Mouse (Mus musculus): ENCODE measurements at regions not wholly inside any gene's neighbourhood (a gene's known extent, or its start where the extent isn't known, plus 50 kb on each side); places are given as distances from the start of the nearest gene placed in this dataset.

DNA sequence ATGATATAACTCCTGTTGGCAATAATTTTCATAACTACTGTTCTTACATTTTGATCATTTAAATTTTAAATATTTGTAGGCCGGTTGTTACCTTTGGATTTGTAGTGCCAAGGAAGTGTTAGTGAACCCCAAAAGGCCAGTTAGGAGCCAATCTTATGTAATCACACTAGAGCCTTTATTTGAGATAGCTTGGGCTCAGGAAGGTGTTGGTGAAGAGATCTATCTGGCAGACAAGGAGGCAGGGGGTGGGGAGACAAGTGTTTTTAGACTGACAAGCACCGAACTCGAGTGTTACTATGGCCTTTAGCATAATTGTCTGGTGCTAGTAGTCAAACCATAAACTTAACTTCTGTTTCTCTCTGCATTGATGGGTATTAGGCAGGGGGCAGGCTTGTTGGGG is 198.0 kb upstream of the Sema3a start:
- Histone ChIP-seq H3K27ac (replicated peaks) (no peak overlapping the region), H3K4me3 (no peak overlapping the region), H3K9ac (no peak overlapping the region), H3K9me3 (no peaks in the 10 kb centered on the region), H3K4me1 (replicated peaks) (no peaks in the 10 kb centered on the region), H3K36me3 (no peaks in the 10 kb centered on the region), H3K4me2 (no peak overlapping the region), H3K27me3 (no peaks in the 10 kb centered on the region)
- no peak for ATAC-seq (ENCODE audit: low FRiP score, low read depth)
- WGBS = 89% methylated on average over 3 of the region's 3 CpGs

DNA sequence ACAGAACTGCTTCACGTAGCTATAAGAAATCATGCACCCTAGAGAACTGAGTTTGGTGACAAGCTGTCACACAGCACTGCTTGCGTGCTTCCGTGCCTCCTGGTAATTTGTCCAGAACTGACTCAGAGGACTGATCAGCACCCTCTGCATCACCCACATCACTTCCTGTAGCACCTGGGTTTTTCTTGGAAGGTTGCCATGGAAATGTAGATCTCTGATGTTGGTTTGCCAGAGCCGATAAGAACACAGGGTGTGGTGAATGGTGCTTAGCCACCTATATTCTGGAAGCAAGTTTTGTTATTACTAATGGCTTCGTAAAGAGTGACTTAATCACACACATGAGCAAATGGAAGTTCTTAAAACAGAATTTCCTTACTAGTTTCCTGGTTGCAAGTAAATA is 188.2 kb upstream of the Sema3a start:
- Histone ChIP-seq H3K27ac (replicated peaks) (no peak overlapping the region), H3K9ac (no peak overlapping the region), H3K27me3 (no peaks in the 10 kb centered on the region), H3K4me3 (no peak overlapping the region), H3K4me1 (replicated peaks) (no peaks in the 10 kb centered on the region), H3K9me3 (no peaks in the 10 kb centered on the region), H3K36me3 (no peaks in the 10 kb centered on the region), H3K4me2 (no peak overlapping the region)
- 67% methylated on average over 5 of the region's 5 CpGs for WGBS
- 0 out of 2 replicates have a peak, but pooled peaks have one; percentile 30 for ATAC-seq (ENCODE audit: low FRiP score, low read depth)

DNA sequence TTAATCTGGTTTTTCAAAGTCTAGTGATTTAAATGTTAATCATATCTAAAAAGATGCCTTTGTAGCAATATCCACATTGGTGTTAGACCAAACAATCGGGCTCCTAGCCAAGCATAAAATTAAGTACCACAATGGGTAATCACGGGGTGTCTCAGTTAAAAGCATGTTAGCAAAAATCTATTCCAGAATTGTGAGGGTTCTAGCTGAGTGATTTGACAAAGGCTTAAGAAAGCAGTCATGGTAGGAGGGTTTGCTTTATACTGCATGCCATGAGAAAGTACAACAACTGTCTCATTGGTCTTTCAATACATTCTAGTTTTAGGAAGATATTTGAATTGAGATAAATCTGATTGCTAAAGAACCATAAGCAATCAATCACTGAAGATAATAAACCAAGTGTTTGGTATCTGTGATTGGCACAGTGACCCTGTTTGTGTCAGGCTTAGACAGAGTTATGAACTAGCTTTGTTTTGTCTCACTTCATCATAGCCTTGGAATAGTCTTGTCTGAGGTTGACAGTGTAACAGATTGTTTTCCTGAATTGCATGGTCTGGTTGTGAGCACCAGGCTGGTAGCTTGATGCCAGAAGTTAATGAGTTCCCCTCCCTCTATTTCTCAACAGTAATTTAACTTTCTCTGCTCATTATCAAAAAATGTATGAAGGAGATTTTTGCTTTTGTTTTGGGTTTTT is 186.9 kb upstream of the Sema3a start:
- ATAC-seq (ENCODE audit: low FRiP score, low read depth) = 0 out of 2 replicates have a peak, but pooled peaks have one; percentile 38
- Histone ChIP-seq H3K27ac (replicated peaks) (no peak overlapping the region), H3K36me3 (no peaks in the 10 kb centered on the region), H3K9me3 (no peaks in the 10 kb centered on the region), H3K4me2 (no peak overlapping the region), H3K9ac (no peak overlapping the region), H3K4me3 (no peak overlapping the region), H3K27me3 (no peaks in the 10 kb centered on the region), H3K4me1 (replicated peaks) (no peaks in the 10 kb centered on the region)
- 37% methylated on average over 2 of the region's 2 CpGs for WGBS

DNA sequence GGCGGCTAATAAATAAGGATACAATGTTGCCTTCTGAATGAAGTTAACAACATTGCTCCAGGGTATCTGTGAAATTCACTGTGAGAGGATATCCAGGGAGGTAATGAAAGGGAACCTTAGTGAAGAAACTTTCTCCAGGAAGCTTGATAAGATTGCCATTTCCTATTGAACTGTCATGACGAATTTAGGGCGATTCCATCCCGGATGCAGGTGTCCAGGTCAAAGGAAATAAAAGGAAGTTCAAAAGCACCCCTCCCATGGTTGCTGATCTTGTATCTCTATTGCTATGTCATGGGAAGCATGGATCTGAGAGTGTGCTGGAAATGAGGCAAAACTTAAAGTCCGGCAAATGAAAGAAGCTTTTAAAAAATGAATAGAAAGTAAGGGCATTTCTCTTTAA is 180.7 kb upstream of the Sema3a start:
- H3K4me1 ChIP-seq (replicated peaks) = no peaks in the 10 kb centered on the region
- H3K36me3 ChIP-seq = no peaks in the 10 kb centered on the region
- H3K27me3 ChIP-seq = no peaks in the 10 kb centered on the region
- no peak overlapping the region for H3K4me3 ChIP-seq
- ATAC-seq (ENCODE audit: low FRiP score, low read depth) = no peak
- WGBS = 75% methylated on average over 5 of the region's 5 CpGs
- H3K9ac ChIP-seq = no peak overlapping the region
- no peak overlapping the region for H3K4me2 ChIP-seq
- H3K27ac ChIP-seq (replicated peaks) = no peak overlapping the region
- no peaks in the 10 kb centered on the region for H3K9me3 ChIP-seq

DNA sequence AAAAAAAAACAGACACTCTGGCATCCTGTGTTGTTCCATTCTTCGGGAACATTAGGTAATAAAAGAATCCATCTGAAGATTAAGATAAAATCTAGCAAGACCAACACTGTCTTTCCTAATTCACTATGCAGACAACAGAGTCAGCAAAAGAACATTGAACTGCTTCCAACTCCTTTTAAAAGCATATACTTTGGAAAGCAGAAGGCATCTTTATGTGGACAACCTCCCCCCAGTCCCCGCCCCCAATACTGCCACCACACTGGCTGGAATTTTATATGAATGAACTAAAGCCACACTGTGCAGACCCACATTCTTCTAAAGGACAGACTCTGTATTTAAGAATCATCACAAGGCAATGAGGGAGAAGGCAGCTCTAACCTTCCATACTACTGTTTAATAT is 176.7 kb upstream of the Sema3a start:
- WGBS = 83% methylated on average over 2 of the region's 2 CpGs
- H3K9ac ChIP-seq = no peak overlapping the region
- no peak for ATAC-seq (ENCODE audit: low FRiP score, low read depth)

DNA sequence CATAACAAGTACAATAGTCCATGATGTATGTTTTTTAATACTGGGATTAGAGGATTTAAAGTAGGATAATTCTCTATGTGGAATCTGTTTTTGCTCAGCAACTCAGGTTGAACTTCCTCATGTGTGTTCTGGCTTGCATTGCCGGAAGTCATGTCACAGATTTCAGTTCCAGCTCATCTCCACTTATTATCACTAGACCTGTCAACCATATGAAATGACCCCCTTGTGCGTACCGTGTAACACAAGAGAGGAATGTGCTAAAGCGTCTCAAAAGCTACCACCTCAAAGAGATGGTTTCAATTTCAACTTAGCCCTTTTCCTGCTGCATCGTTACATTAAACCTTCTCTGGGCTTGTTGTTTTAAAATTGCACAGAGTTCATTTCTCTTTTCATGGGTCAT is 154.2 kb upstream of the Sema3a start:
- WGBS = 32% methylated on average over 5 of the region's 5 CpGs
- no peak overlapping the region for H3K27ac ChIP-seq (replicated peaks)
- no peak for ATAC-seq (ENCODE audit: low FRiP score, low read depth)

More for the DNA sequence above, 176.7 kb upstream of the Sema3a start:
- Histone ChIP-seq H3K27ac (replicated peaks) (no peak overlapping the region), H3K4me3 (no peak overlapping the region), H3K4me1 (replicated peaks) (no peaks in the 10 kb centered on the region), H3K36me3 (no peaks in the 10 kb centered on the region), H3K4me2 (no peak overlapping the region), H3K27me3 (no peaks in the 10 kb centered on the region), H3K9me3 (no peaks in the 10 kb centered on the region)

DNA sequence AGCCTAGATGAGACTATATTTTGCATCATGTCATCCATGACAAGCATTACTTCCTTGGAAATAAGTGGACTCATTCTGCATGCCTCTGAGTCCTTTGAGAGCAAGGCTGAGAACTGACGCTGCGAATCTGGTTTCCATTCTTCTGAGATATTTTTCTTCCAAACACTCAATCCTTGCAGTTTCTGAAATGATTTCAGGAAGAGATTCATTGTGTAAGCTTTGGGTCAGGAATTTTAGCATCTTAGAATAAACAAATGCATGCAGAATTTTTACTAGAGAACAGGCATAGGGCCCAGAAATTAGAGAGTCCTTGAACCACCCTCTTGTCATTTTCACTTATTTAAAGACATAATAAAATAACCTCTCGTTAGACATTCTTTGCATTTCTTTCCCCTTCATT is 151.5 kb upstream of the Sema3a start:
- Histone ChIP-seq H3K4me1 (replicated peaks) (no peaks in the 10 kb centered on the region), H3K4me3 (no peak overlapping the region), H3K4me2 (no peak overlapping the region), H3K9ac (no peak overlapping the region), H3K27ac (replicated peaks) (no peak overlapping the region), H3K9me3 (no peaks in the 10 kb centered on the region), H3K27me3 (no peaks in the 10 kb centered on the region), H3K36me3 (no peaks in the 10 kb centered on the region)
- WGBS = 83% methylated on average over 3 of the region's 3 CpGs
- ATAC-seq (ENCODE audit: low FRiP score, low read depth) = no peak

More for the DNA sequence above, 154.2 kb upstream of the Sema3a start:
- Histone ChIP-seq H3K27me3 (no peaks in the 10 kb centered on the region), H3K9me3 (no peaks in the 10 kb centered on the region), H3K4me1 (replicated peaks) (no peaks in the 10 kb centered on the region), H3K4me3 (no peak overlapping the region), H3K9ac (no peak overlapping the region), H3K4me2 (no peak overlapping the region), H3K36me3 (no peaks in the 10 kb centered on the region)

DNA sequence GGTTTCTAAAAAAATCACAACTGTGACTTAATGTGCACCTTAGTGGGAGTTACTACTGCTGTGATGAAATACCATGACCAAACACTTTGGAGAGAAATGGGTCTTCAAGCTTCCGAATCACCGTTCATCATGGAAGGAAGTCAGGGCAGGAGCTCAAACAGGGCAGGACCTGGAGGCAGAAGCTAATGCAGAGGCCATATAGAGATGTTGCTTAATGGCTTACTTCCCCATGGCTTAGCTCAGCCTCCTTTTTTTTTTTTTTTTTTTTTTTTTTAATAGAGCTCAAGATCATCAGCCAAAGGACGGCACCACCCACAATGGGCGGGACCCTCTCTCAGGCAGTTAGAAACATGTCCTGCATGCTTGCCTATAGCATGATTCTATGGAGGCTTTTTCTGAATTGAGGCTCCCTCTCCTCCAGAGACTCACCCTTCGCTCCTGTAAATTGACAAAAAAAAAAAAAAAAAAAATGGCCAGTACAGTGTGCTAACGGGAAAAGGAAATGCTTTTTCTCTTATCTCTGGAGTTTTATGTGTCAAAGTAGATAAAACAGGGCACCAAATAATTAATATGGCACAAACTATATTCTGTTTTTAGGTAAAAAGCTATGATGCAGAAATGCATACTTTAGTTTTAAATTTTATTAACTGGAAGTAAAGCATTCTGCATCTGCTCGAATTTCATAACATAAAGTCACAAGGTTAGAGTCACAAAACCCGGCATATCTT is 149.0 kb upstream of the Sema3a start:
- 85% methylated on average over 8 of the region's 8 CpGs for WGBS
- Histone ChIP-seq H3K4me3 (no peak overlapping the region), H3K9me3 (no peaks in the 10 kb centered on the region), H3K9ac (no peak overlapping the region), H3K36me3 (no peaks in the 10 kb centered on the region), H3K27ac (replicated peaks) (no peak overlapping the region), H3K27me3 (no peaks in the 10 kb centered on the region), H3K4me1 (replicated peaks) (no peaks in the 10 kb centered on the region), H3K4me2 (no peak overlapping the region)
- ATAC-seq (ENCODE audit: low FRiP score, low read depth) = no peak

DNA sequence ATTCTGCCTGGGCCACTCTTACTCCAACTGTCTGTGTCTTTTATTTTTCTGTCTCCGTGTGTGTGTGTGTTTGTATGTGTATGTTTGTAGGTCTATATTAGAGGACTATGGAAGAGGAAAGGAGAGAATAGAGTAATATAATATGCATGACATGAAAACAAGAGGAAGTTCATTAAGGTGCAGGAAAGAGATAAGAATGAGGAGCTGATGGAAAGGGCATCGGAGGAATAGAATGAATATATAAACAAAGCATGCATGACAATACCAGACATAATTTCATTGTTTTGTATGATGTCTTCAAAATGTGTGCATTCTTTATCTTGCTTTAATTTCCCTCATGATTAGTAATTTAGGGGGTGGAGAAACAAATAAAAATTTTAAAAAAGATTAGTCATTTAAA is 147.3 kb upstream of the Sema3a start:
- no peak overlapping the region for H3K27ac ChIP-seq (replicated peaks)
- no peaks in the 10 kb centered on the region for H3K9me3 ChIP-seq
- H3K27me3 ChIP-seq = no peaks in the 10 kb centered on the region
- no peak overlapping the region for H3K4me3 ChIP-seq
- no peak for ATAC-seq (ENCODE audit: low FRiP score, low read depth)
- no peak overlapping the region for H3K4me2 ChIP-seq
- no peaks in the 10 kb centered on the region for H3K4me1 ChIP-seq (replicated peaks)
- WGBS = 82% methylated on average over 2 of the region's 2 CpGs
- no peaks in the 10 kb centered on the region for H3K36me3 ChIP-seq
- H3K9ac ChIP-seq = no peak overlapping the region

DNA sequence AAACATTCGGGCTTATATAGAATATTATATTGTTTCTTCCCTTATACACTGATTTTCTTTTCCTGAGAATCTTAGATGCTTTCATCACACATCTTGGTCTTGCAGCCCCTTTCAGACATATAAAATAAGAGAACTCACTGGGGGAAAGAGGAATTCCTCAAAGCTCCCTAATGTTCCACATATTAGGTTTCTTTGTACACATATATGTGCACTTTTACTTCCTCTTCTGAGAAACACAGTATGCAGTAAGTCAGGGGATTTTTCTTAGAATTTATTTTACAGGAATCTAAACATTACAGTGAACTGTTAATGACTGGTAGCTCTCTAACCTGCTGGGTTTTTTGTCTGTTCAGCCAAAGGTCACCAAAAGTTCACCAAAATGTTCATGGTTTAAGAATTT is 131.4 kb upstream of the Sema3a start:
- ATAC-seq (ENCODE audit: low FRiP score, low read depth) = no peak
- WGBS = 88% methylated on average over 1 of the region's 1 CpGs

DNA sequence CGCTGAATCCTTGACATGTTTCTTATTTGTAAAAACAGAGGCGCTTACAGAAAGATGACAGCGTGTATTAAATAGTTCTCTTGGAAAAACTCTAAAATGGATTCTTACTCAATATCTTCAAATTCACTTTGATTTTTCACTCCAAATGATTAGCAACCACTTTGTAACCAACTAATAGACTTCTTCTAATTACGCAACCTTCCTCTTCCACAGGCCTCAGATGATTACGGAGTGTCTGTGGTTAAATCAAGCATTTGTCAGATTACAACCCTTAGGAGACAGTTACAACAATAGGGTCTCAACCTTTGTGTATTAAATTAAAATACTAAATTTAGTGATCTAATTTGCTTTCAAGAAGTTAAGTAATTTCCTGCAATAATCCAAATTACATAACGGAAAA is 127.8 kb upstream of the Sema3a start:
- 86% methylated on average over 6 of the region's 6 CpGs for WGBS
- ATAC-seq (ENCODE audit: low FRiP score, low read depth) = no peak
- H3K4me2 ChIP-seq = no peak overlapping the region
- no peaks in the 10 kb centered on the region for H3K27me3 ChIP-seq
- H3K36me3 ChIP-seq = no peaks in the 10 kb centered on the region
- H3K27ac ChIP-seq (replicated peaks) = no peak overlapping the region
- H3K9me3 ChIP-seq = no peaks in the 10 kb centered on the region
- H3K9ac ChIP-seq = no peak overlapping the region
- H3K4me3 ChIP-seq = no peak overlapping the region
- no peaks in the 10 kb centered on the region for H3K4me1 ChIP-seq (replicated peaks)

More for the DNA sequence above, 131.4 kb upstream of the Sema3a start:
- Histone ChIP-seq H3K9me3 (no peaks in the 10 kb centered on the region), H3K27me3 (no peaks in the 10 kb centered on the region), H3K4me2 (no peak overlapping the region), H3K9ac (no peak overlapping the region), H3K36me3 (no peaks in the 10 kb centered on the region), H3K4me3 (no peak overlapping the region), H3K27ac (replicated peaks) (no peak overlapping the region), H3K4me1 (replicated peaks) (no peaks in the 10 kb centered on the region)

DNA sequence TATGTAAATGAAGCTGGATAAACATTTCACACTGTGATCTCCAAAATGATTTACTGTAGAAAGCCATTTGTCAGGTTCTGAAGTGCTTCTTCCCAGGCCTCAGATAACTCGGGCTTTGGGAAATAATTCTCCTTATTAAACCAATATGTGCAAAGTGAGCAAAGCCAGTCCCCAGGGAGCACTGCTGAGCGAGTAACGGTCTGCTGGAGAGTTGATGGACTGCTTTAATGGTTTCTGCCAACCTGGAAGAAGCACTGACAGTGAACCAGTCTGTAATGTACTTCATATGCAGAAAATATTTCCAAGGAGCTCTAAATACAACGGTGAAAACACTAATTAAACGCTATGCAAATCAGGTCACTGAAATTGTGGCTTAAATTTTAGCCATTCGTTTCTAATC is 118.1 kb upstream of the Sema3a start:
- WGBS = 41% methylated on average over 6 of the region's 6 CpGs
- ATAC-seq (ENCODE audit: low FRiP score, low read depth) = no peak
- Histone ChIP-seq H3K9ac (no peak overlapping the region), H3K4me2 (no peak overlapping the region), H3K9me3 (no peaks in the 10 kb centered on the region), H3K4me3 (no peak overlapping the region), H3K27ac (replicated peaks) (no peak overlapping the region), H3K36me3 (no peaks in the 10 kb centered on the region), H3K4me1 (replicated peaks) (peaks cover 4% of the 10 kb centered on the region; the same call in 1 of the 2 replicates), H3K27me3 (no peaks in the 10 kb centered on the region)

Data from hindbrain, embryonic 15.5 days (tissue).